Mouse (Mus musculus) gastrocnemius, postnatal 10 days (tissue): ENCODE measurements around the gene Ick. TPM values are rescaled to one million over a fixed set of nuclear protein-coding genes. Genes with fewer than 3 reads are reported as not detected.
"Not testable (repeated sequence)": the region's sequence is repeated elsewhere in the genome, so short reads cannot be mapped to it uniquely, and the experiment has no call there.

Experiments
- DNase-seq: peaks from one replicate; pipeline ENCODE4 v3.0.0; 2021; ENCODE audit warnings: mixed read lengths
- total RNA-seq, 2 experiments: library from RNA; stranded (reverse); gene quantifications; 2 replicates each; pipeline ENCODE4 v1.2.3; 2021

Gene Ick
- total RNA-seq, 2 experiments from 2014 or later, result 15.5 to 20.6 TPM

DNA sequence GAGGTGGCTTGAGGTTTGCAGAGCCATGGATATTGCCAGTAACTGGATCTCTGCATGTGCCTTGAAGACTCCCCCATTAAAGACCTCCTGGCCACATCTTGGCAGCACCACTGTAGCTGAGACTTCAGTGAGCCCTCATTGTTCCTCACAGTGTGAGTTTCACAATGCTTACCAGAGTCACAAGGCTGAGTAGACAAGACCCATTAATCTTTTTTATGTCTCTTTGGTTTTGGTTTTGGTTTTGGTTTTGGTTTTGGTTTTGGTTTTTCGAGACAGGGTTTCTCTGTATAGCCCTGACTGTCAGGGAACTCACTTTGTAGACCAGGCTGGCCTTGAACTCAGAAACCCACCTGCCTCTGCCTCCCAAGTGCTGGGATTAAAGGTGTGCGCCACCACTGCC is 40.8 kb downstream of the Ick start:
- not testable (repeated sequence) for DNase-seq

DNA sequence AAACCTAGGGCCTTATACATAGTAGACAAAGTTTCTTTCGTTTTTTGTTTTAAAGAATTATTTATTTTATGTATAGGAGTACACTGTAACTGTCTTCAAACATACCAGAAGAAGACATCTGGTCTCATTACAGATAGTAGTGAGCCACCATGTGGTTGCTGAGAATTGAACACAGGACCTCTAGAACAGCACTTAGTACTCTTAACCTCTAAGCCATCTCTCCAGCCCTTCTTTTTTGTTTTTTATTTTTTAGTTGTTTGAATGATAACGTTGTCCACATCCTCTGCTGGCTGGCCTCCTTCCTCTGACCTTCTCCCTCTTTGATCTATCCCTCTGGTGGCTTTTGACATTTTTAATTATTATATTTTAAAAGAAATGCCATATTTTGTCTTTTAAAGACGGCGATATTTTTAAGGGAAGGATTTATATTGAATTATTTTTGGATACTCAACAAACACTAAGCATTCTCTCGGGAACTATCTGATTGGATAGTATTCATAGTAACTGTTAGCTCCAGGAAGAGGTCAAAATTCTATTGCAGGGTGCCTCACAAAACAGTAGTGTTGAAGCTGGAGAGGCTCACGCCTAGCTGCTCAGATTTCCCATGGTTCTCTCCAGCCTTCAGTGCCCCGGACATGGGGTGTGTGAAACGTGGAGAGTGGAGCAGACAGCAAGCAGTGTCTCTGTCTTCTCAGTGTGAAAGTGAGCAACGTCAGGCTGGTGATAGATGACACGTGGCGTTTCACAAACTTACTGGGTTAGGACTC is 45.4 kb downstream of the Ick start:
- DNase-seq, result no peak

DNA sequence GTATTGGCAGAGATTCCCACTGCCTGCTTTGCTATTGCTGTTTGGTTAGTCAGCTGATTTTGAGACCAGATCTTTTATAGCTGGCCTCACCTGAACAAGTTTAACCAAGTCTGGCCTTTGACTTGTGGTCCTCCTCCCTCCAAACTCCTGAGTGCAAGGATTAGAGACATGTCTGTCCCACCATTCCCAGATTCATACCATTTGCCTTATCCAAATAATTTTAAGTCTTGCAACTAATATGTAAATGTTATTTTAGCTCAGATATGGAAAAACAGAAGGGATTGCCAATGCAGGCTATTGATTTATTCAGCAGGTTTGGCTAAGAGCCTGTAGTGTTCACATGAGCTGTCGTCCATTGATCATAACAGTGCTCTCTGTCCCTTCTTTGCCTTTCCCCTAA is 48.2 kb downstream of the Ick start:
- no peak for DNase-seq

DNA sequence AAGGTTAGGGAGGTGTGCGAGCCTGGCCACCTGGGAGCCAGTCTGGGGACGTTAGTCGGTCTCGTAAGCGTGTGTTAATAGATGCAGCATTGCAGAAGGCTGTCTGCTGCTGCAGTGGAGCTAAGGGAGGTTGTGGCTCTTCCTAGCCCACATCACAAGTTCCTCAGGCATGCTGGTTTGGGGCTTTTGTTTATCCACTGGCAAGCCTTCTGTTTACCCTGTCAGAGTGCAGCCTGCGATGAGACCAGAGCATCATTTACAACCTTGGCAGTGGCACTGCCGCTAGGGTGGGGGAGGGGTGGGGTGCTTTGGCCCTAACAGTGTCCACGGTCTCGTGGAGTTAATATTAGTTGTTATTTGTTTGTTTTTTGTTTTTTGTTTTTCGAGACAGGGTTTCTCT is 54.3 kb downstream of the Ick start:
- DNase-seq, result no peak

DNA sequence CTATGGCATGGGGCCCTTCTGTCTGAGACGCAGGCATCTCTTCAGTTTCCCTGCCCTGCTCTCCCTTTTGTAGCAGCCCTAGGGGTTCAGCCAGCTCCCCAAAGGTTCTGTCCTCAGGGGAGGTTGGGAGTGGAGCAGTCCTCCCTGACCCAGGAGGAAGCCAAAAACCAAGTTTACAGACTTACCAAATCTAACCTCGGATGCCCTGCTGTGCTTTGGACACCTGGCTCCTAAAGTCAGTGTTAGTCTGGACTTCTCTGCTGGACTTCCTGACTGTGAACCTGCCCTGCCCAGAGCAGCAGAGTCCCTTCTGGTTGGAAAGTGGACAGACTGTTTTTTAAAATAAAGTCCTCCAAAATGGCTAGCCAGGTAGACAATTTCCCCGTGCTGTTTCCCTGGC is 55.7 kb downstream of the Ick start:
- DNase-seq, result no peak

DNA sequence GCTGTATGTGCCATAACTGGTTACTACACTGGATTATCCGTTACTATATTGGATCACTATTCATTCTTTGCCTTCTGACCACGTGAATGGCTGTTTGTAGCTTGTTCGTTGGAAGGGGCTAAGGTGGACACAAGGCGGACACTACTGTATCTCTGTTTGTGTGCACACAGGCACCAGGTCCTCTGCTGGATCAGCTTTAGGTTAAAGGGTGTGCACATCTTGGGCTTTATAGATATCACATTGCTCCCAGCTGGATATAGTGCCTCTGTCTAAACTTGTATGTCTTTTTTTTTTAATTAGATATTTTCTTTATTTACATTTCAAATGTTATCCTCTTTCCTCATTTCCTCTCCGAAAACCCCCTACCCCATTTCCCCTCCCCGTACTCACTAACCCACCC is 56.5 kb downstream of the Ick start:
- DNase-seq, result no peak

DNA sequence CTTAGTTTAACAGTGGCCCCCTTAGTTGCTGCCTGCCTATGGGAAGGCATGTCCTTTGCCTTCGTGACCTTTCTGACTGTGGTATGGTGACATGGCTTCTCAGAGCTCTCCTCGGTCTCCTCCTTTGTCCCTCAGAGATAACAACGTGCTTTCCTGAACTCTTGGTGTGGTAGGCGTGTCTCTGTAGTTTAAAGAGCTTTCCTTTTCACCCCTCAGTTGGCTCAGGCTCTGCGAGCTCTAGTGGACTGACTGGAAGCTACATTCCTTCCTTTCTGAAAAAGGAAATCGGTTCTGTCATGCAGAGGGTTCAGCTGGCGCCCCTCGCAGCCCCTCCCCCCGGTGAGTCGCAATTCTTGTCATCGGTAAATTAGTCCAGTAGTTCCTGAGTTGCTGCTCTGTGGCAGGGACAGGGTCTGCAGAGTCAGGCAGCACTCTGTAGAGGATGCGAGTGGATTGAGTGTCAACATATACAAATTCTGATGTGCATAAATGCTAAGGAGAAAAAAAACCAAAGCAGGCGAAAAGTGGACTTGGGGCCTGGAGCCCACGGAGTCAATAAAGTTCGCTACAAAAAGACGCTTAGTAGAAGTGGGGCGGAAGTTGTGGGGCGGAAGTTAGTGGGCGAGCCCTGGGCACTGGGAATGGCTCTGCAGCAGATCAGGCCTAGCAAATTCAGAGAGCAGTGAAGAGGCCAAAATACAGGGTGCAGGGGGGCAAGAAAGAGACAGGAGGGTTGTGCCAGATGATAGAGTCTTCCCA is 57.9 kb downstream of the Ick start:
- DNase-seq, result no peak

DNA sequence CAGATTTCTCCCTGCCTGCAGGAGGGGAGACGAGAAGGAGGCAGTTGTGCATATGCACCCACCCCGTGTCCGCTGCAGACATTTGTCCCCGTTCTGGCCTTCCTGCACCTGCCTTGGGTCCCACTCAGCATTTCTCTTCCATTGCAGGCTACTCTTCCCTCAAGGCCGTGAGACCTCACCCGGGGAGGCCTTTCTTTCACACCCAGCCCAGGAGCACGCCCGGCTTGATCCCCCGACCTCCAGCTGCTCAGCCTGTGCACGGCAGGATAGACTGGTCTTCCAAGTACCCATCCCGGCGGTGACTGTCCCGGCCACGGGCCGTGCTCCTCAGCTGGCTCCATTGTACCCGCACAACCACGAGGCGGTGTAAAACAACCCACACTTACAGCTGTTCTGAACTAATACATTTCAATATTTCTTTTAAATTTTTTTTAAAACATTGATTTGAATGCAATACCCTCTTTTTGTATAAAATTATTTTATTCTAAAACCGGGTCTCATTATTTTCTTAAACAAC is 58.5 kb downstream of the Ick start:
- no peak for DNase-seq

DNA sequence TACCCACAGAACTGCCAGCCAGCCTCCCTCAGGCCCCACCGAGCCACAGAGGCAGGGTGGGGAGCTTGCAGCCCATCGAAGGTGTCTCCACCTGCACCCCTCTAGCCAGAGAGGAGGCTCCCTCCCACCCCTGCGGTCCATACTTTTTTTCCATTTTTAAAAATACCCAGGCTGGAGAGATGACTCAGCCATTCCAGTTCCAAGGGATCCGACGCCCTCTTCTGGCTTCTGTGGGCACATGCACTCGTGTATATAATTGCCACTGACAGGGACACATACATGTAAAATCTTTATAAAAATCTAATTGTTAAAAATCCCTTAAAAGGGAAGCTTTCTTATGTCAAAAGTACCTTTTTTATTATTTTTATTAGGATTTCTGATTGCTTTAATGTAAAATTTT is 59.9 kb downstream of the Ick start:
- DNase-seq, result no peak

DNA sequence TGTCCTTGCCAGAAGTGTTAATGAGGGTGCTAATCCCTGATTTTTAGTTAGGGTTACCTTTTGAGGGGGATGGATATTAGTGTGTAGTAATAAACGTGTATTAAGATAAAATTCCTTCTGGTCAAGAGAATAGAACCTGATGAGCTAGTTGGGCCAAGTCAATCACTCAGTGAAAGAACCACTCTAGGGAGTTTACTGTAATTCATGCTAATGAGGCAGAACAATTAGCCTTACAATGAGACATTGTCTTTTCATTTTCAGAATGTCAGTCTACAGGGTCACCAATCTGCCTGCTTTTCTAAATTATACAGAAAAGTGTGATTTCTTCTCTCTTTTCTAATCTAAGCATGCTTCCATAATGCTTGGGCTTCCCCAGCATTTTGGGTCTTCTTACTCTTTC is 65.0 kb downstream of the Ick start:
- DNase-seq, result no peak

DNA sequence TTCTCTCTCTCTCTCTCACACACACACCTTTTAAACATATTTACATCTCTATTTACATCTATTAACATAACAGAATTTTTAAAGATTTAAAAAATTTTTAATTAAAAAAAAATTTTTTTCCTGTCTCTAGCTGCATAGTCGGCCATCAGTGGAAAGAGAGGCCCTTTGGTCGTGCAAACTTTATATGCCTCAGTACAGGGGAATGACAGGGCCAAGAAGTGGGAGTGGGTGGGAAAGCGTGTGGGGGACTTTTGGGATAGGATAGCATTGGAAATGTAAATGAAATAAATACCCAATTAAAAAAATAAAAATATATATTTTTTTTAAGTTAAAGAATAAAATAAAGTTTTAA is 65.9 kb downstream of the Ick start:
- DNase-seq, result not testable (repeated sequence)

DNA sequence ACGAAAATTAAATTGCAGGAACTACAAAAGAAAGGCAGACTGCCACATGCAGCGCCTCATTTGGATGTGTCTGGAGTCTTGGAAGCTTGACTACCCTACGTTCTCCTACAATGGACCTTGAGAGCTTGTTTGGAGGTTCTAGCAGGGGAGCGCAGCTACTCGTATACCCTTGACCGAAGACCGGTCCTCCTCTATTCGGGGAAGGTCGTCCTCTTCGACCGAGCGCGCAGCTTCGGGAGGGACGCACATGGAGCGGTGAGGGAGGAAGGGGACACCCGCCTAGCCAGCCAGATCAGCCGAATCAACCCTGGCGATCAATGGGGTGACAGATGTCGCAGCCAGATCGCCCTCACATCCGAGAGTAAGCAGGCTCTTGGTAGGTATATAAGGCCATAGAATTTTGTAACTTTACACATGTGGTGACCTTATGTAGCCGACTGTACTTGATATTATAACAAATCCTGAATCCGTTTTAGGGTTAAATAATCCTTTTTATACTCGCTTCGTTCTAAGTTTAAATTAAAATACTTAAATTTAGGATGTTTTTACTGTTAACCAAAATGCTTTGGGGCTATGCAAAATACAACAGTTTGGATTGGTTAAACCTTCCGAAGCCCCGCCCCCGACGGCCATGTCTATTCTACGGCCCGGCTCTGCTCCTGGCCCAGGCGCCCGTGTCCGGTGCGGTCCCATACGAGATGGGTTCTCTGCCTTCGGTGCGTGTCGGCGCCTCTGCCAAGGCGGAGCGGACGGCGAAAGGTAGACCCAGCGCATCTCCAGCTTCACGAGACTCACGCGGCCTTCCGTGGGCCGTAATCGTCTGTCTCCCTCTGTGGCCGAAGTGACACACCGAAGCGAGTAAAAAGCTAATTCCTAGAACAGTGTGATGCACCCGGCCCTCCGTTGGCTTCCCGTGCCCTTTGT is 66.5 kb downstream of the Ick start:
- DNase-seq, result peak; percentile 98

DNA sequence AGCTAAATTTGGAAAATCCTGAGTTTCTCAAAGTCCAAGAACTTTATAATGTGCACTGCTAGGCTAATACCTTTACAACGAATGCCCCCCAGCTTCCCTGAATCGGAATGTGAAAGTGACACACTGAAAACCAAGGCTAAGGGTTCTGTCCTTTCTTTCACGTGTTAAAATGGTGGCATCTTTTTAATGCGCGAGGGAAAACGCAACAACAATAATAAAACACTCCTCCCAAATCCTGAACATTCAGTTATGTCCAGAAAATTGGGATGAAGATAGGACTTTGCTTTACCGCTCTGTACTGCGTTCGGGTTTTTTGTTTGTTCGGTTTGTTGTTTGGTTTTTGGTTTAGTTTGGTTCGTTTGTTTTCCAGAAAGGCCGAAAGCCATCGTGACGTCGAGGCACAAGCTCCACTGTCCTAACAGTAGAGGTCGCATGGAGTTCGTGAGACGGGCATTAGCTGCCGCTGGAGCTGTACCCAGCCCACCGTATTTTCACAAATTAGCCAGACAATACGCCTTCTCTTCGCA is 67.3 kb downstream of the Ick start:
- DNase-seq, result peak; percentile 47

DNA sequence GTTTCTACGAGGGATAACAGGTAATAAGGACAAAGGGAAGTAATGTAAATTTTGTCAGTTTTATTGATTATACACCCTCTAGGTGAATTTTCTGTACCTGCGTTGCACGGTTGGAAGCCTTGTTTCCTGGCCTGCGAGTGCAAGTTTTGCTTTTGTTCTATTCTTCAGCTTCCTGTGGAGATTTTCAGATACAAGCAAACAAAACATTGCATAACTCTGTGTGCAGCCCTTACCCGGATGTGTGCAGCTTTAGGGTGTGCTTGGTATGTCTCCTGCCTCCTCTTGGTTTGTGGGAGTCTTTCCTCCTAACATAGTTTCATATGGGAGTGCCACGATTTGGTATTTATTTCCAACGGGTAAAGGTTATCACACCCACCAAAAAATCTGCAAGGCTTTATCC is 67.8 kb downstream of the Ick start:
- DNase-seq, result no peak

DNA sequence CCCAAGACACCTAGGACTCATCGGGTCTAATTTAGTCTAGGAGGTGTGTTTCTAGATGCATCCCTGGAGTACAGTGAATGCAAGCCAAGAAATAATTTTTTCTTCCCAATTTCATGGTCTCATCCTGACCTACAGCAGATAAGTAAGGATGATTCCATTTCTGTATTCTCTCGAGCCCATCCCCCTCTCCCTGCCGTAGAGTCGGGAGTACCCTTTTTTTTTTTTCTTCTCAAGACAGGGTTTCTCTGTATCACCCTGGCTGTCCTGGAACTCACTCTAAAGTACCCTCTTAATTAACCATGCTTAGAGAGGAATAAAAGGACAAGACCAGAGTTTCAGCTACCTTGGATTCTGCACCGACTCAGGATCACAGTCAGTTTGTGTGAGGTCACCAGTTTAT is 69.2 kb downstream of the Ick start:
- DNase-seq, result no peak

DNA sequence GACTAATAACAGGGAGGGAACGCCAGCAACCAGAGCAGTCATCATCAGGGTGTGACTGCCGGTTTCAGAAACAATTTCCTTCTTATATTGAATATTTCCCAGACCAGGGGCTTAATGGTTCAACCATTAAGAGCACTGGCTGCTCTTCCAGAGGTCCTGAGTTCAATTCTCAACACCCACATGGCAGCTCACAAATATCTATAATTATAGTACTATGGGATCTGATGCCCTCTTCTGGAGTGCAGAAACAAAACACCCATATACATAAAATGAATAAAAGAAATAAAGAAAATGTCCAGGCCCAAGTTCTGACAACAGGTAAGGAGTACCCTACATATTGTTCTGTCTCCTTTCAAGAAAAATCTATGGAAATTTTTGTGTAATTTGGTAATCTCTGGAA is 70.1 kb downstream of the Ick start:
- no peak for DNase-seq

DNA sequence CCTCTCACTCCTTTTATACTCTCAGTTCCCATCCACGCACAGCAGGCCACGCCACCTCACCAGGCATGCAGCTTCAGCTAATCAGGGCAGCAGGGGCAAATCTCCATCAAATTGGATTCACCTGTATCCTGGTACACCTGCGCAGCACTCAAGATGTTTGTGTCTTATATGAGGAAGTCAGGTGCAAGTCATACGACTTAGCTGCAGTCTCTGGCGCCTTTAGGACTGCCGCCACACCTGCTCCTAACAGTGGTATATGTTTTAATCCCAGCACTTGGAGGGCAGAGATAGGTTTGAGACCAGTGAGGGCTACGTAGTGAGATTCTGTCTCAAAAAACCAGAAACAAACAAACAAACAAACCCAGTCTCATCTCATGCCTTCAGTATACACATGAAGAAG is 73.5 kb downstream of the Ick start, which contains the start of gene Gsta4:
Gene Gsta4 (plus strand): TSS at position 301 of the 400 bp plus-strand sequence.
- DNase-seq, result not testable (repeated sequence)

DNA sequence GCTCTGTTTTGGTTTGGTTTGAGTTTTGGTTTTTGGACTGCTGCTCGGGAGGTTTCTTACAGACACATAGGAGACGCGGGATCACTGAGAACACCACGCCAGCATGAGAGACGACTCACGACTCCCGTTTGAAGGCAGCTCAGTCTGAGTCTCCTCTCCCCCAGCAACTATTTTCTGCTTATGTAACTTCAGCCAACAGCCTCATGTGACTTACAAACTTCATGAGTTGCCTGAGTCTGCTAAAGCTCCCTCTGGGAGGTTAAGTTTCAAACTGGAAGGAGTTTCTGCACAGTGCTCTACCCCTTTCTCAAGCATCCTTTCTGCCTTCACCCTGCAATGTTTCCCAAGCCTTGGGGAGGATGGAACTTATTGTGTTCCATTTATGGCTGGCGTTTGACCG is 76.7 kb downstream of the Ick start:
- DNase-seq, result no peak

DNA sequence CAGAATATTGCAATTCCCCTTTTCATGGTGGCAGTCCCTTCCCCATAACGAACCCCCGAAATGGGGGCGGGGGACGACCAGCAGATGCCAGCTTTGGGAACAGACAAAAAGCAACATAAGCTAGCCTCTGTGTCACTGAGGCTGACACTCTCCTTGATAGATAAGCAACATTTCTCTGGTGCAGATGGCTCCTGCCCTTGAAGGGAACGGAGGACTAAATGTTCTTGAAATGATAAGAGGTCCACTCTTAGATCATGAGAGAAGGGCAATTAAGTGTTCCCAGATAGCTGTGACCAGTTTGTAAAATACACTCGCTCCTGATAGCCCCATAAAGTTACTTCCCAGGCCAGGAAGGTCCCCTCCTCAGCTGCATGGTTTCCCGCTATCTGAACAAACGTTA is 79.9 kb downstream of the Ick start:
- DNase-seq, result no peak

DNA sequence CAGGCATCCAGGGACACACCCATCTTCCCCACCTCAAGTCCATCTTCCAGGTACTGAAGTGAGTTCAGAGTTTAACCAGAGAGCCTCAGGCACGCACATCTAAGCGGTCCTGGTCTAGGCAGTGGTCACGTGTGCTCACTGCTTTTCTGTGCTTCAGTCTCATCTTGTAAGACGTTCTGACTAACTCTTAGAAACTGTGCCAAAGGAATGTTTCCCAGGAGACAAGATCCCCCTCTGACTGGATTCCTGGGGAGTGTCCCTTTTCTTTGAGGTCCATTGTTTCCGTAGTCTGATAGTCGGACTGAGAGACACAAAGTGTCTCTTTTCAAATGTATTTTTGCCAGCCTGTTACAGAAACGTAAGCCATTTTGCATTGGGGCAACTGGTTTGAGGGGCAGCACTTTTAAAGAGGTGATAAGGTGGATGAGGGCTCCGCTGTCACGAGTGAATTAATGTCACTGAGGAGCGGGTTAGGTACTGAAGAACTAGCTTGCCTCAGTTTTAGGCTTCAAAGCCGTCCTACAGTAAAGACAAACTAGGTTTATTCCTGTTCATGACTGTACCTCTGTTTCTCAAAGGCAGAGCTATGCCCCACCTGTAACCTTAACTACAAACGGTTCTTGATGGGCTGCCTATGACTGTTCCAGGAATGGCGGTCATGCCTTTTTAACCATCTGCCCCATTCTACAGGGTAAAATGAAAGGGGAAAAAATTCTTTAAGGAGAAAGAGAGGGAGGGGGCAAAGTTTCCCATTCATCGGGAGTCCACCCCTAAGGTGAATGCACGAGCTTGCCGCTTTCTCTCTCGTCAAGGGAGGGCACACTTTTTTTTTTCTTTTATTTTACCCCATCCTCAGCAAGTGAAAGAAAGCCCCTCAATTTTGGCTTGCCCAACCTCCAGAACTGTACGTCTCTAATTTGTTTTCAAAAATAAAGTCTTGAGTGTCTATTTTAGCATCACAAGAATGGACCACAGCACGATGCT is 82.0 kb downstream of the Ick start:
- no peak for DNase-seq

DNA sequence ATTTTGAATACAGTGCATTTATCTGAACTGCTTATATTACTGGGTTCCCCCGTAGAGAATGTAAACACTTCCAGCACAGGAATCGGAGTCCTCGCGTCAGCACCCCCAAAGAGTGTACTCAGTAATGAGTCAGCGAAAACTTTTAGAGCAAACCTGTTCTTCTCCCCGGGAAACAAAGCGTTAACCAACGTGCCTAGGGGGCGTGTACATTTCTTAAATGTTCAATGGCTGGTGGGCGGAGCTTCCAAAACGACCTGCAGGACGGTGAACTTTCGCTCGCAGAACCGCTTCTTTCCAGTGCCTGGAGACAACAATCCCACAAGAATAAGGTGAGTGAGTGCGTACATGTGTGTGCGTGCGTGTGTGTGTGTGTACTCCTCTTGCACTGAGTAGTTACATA is 82.7 kb downstream of the Ick start:
- peak; percentile 35 for DNase-seq
